Mouse (Mus musculus) gonadal fat pad, adult 2 months (tissue): ENCODE measurements at regions not wholly inside any gene's neighbourhood (a gene's known extent, or its start where the extent isn't known, plus 50 kb on each side); places are given as distances from the start of the nearest gene placed in this dataset.

Experiments
- DNase-seq: peaks from one replicate; pipeline ENCODE4 v3.0.0-alpha.2; 2012; ENCODE audit warnings: low read depth

- DNase-seq = no peak
Measured at GRCm38 (mm10) chr4:105282681-105283462, 125.7 kb downstream of the Plpp3 start.

- DNase-seq = no peak
Measured at GRCm38 (mm10) chr4:105285431-105286013, 128.4 kb downstream of the Plpp3 start.

GRCm38 (mm10) chr4:105286299-105286698 is 129.2 kb downstream of the Plpp3 start:
- DNase-seq = no peak

- no peak for DNase-seq
Measured at GRCm38 (mm10) chr4:105286809-105287208, 129.7 kb downstream of the Plpp3 start.

- no peak for DNase-seq
Measured at GRCm38 (mm10) chr4:105287419-105287818, 130.3 kb downstream of the Plpp3 start.

- DNase-seq = no peak
Measured at GRCm38 (mm10) chr4:105289635-105290034, 132.5 kb downstream of the Plpp3 start.

GRCm38 (mm10) chr4:105290847-105291475 is 133.8 kb downstream of the Plpp3 start:
- DNase-seq = no peak

- DNase-seq = no peak
Measured at GRCm38 (mm10) chr4:105291503-105291902, 134.4 kb downstream of the Plpp3 start.

- DNase-seq = no peak
Measured at GRCm38 (mm10) chr4:105299358-105299757, 142.2 kb downstream of the Plpp3 start.

- DNase-seq = no peak
Measured at GRCm38 (mm10) chr4:105301547-105301946, 144.4 kb downstream of the Plpp3 start.

- DNase-seq = no peak
Measured at GRCm38 (mm10) chr4:105304166-105304565, 147.0 kb downstream of the Plpp3 start.

- DNase-seq = no peak
Measured at GRCm38 (mm10) chr4:105305931-105306330, 148.8 kb downstream of the Plpp3 start.

- peak; percentile 85 for DNase-seq
Measured at GRCm38 (mm10) chr4:105307356-105307755, 150.2 kb downstream of the Plpp3 start.

GRCm38 (mm10) chr4:105307905-105308304 is 150.8 kb downstream of the Plpp3 start:
- peak; percentile 81 for DNase-seq

- DNase-seq = no peak
Measured at GRCm38 (mm10) chr4:105308971-105309488, 151.9 kb downstream of the Plpp3 start.

- DNase-seq = no peak
Measured at GRCm38 (mm10) chr4:105312643-105313042, 155.5 kb downstream of the Plpp3 start.

- no peak for DNase-seq
Measured at GRCm38 (mm10) chr4:105313151-105313818, 156.1 kb downstream of the Plpp3 start.

- peak; percentile 38 for DNase-seq
Measured at GRCm38 (mm10) chr4:105315095-105315494, 157.9 kb downstream of the Plpp3 start.

- no peak for DNase-seq
Measured at GRCm38 (mm10) chr4:105316478-105317206, 159.5 kb downstream of the Plpp3 start.

- no peak for DNase-seq
Measured at GRCm38 (mm10) chr4:105318421-105318820, 161.3 kb downstream of the Plpp3 start.

GRCm38 (mm10) chr4:105323446-105323845 is 166.3 kb downstream of the Plpp3 start:
- no peak for DNase-seq
